Mouse (Mus musculus): ENCODE measurements around the gene Ccdc71. TPM values are rescaled to one million over a fixed set of nuclear protein-coding genes. Genes with fewer than 3 reads are reported as not detected.
A peak's percentile ranks its signal among the peaks of the same experiment; 100 is the strongest.

The Ccdc71 gene
- total and polyA plus RNA-seq, 3 experiments: 14.5 to 33.0 (median 16.1) TPM

DNA sequence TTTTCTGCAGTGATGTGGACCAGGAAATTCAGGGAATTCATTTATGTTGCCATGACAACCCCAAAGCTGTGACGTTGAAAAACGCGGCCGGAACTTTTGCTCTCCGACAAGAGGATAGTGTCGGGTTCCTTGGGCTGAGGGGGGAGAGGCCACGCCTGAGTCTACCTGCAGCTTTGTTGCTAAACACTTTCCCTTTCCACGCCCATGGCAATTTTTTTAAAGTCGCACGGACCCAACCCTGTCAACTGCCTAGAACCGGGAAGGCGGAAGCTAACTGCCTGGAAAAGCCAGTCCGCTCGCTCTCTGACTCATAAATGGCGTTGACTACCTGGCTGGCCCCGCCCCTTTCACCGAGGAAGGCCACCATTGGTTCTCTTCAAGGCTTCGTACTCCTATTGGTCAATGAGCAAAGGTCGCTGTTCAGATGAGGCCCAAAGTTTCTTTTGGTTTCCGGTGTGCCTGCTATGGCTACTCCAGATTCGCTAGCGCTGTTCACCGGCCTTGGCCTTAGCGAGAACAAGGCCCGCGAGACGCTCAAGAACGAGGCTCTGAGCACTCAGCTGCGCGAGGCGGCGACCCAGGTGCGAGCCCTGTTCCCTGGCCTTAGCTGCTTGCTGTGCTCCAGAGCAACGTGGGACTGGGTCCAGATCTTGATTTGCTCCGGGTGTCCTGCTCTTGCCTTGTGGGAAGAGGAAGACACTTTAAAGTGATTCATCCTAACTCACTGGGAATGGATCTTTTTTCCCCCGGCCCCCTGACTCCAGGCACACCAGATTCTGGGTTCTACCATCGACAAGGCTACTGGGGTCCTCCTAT lies 47.5 kb downstream of the Ccdc71 start, which contains the start of gene Qars:
Gene Qars, plus strand, starts transcription at position 88 of the 816 bp plus-strand sequence.
- Histone ChIP-seq H3K4me3 (replicated peaks in 1 of 3; ENCODE audit: low read depth in 2 of 3, low read length in 2 of 3, poor library complexity in 1 of 3) (peak within 1 kb of the TSS; percentile 72 to 96 (median 86)), H3K79me2 (replicated peaks; ENCODE audit: control insufficient read depth, extremely low read depth, insufficient read depth, poor library complexity, severe bottlenecking) (peaks cover 15% of the 10 kb centered on the region), H3K9ac (ENCODE audit: insufficient read depth, low read depth) (peak within 1 kb of the TSS; percentile 73), H3K36me3 (replicated peaks in 1 of 2; ENCODE audit: control insufficient read depth in 1 of 2, insufficient read depth in 1 of 2, low read length in 1 of 2) (peaks cover 29 to 57% of the 10 kb centered on the region in 2 experiments), H3K27me3 (replicated peaks) (no peaks in the 10 kb centered on the region), H3K9me3 (replicated peaks; ENCODE audit: low read length) (no peaks in the 10 kb centered on the region), H3K27ac (ENCODE audit: insufficient read depth, low read depth) (peak within 1 kb of the TSS; percentile 56), H3K4me1 (ENCODE audit: control insufficient read depth in 1 of 2, insufficient read depth in 2 of 2) (peaks cover 6 to 19% of the 10 kb centered on the region in 2 experiments), H3K4me2 (ENCODE audit: insufficient read depth, low read depth, poor library complexity, severe bottlenecking) (peak within 1 kb of the TSS; percentile 84)
- TF ChIP-seq JUN (IDR thresholded peaks at IDR 0.05; ENCODE audit: insufficient read depth, low read depth, low read length) (no peak), SMC3 (IDR thresholded peaks at IDR 0.05; ENCODE audit: low read depth, low read length) (no peak), NRF1 (IDR thresholded peaks at IDR 0.05; ENCODE audit: low read depth, low read length) (peak; percentile 49), MXI1 (IDR thresholded peaks at IDR 0.05; ENCODE audit: low read depth, low read length) (peak; percentile 96), ZC3H11A (IDR thresholded peaks at IDR 0.05; ENCODE audit: low read depth, low read length) (no peak), MAX (IDR thresholded peaks at IDR 0.05; ENCODE audit: low read length) (peak; percentile 75; the same call in 1 of the 2 replicates), JUND (conservative IDR thresholded peaks at IDR 0.05; ENCODE audit: low read depth, low read length) (no peak), ZNF384 (IDR thresholded peaks at IDR 0.05; ENCODE audit: low read depth, low read length) (peak; percentile 83; the same call in 1 of the 2 replicates), ETS1 (conservative IDR thresholded peaks at IDR 0.05; ENCODE audit: low read depth, low read length) (no peak; the same call in 1 of the 2 replicates), CHD2 (IDR thresholded peaks at IDR 0.05; ENCODE audit: low read length) (peak; percentile 63; the same call in 1 of the 2 replicates), KAT2A (IDR thresholded peaks at IDR 0.05; ENCODE audit: insufficient replicate concordance, low read length) (no peak), ZKSCAN1 (IDR thresholded peaks at IDR 0.05; ENCODE audit: borderline replicate concordance, low read depth, low read length) (no peak), SIN3A (IDR thresholded peaks at IDR 0.05; ENCODE audit: low read length) (peak; percentile 97), POLR2A (IDR thresholded peaks at IDR 0.05; ENCODE audit: low read depth, low read length) (peak; percentile 91), GABPA (IDR thresholded peaks at IDR 0.05; ENCODE audit: insufficient replicate concordance, low read depth, low read length) (no peak), TCF12 (IDR thresholded peaks at IDR 0.05; ENCODE audit: low read depth, low read length) (peak; percentile 86), MEF2A (IDR thresholded peaks at IDR 0.05; ENCODE audit: borderline replicate concordance, low read depth, low read length) (no peak; the same call in 1 of the 2 replicates), ZMIZ1 (IDR thresholded peaks at IDR 0.05; ENCODE audit: low read depth, low read length) (peak; percentile 63), TBP (conservative IDR thresholded peaks at IDR 0.05; ENCODE audit: low read depth, low read length) (peak; percentile 92; the same call in 1 of the 2 replicates), MAZ (IDR thresholded peaks at IDR 0.05; ENCODE audit: low read depth, low read length) (no peak), E2F4 (IDR thresholded peaks at IDR 0.05; ENCODE audit: insufficient replicate concordance, low read depth, low read length) (no peak), RCOR1 (conservative IDR thresholded peaks at IDR 0.05; ENCODE audit: low read depth, low read length) (0 out of 2 replicates have a peak, but pooled peaks have one; percentile 44), MAFK (IDR thresholded peaks at IDR 0.05; ENCODE audit: insufficient replicate concordance, low read length) (no peak), RAD21 (IDR thresholded peaks at IDR 0.05; ENCODE audit: low read depth, low read length) (no peak), CTCF (conservative IDR thresholded peaks at IDR 0.05 in 1 of 2, IDR thresholded peaks at IDR 0.05 in 1 of 2; ENCODE audit: low read depth in 2 of 2, low read length in 2 of 2) (no peak), EP300 (IDR thresholded peaks at IDR 0.05; ENCODE audit: low read length) (no peak), BHLHE40 (IDR thresholded peaks at IDR 0.05; ENCODE audit: low read depth, low read length) (no peak), NELFE (IDR thresholded peaks at IDR 0.05; ENCODE audit: low read depth, low read length) (peak; percentile 82), ELF1 (IDR thresholded peaks at IDR 0.05; ENCODE audit: low read depth, low read length) (peak; percentile 89), IRF4 (IDR thresholded peaks at IDR 0.05; ENCODE audit: low read depth, low read length) (no peak), HCFC1 (IDR thresholded peaks at IDR 0.05; ENCODE audit: low read depth, low read length) (peak; percentile 76), MYC (IDR thresholded peaks at IDR 0.05; ENCODE audit: low read depth, low read length) (no peak), USF1 (IDR thresholded peaks at IDR 0.05; ENCODE audit: low read depth, low read length) (no peak), USF2 (conservative IDR thresholded peaks at IDR 0.05; ENCODE audit: low read depth, low read length) (no peak), UBTF (IDR thresholded peaks at IDR 0.05; ENCODE audit: low read depth, low read length) (no peak), POLR2AphosphoS2 (IDR thresholded peaks at IDR 0.05; ENCODE audit: low read depth, low read length) (peak; percentile 64; the same call in 1 of the 2 replicates), CHD1 (IDR thresholded peaks at IDR 0.05; ENCODE audit: low read depth, low read length) (no peak), PAX5 (IDR thresholded peaks at IDR 0.05; ENCODE audit: low read length) (no peak)
- dilution Hi-C loops (cut with MboI; ENCODE audit: extremely low pct_ligation_motif_present, extremely low pct_unique_long_range_greater_than_20kb, low sequenced_read_pairs): no loop called here
- in situ Hi-C loops (cut with MboI; ENCODE audit: low pct_ligation_motif_present, low pct_unique_long_range_greater_than_20kb, low sequenced_read_pairs): no loop called here
- peak; percentile 98 for DNase-seq (ENCODE audit: extremely low read depth)
